Mouse (Mus musculus): ENCODE measurements around the gene Frem3. TPM values are rescaled to one million over a fixed set of nuclear protein-coding genes. Genes with fewer than 3 reads are reported as not detected.
"Not testable (repeated sequence)": the region's sequence is repeated elsewhere in the genome, so short reads cannot be mapped to it uniquely, and the experiment has no call there.

The Frem3 gene
- polyA plus RNA-seq, 1 experiment from 2014 or later: 0.17 TPM

DNA sequence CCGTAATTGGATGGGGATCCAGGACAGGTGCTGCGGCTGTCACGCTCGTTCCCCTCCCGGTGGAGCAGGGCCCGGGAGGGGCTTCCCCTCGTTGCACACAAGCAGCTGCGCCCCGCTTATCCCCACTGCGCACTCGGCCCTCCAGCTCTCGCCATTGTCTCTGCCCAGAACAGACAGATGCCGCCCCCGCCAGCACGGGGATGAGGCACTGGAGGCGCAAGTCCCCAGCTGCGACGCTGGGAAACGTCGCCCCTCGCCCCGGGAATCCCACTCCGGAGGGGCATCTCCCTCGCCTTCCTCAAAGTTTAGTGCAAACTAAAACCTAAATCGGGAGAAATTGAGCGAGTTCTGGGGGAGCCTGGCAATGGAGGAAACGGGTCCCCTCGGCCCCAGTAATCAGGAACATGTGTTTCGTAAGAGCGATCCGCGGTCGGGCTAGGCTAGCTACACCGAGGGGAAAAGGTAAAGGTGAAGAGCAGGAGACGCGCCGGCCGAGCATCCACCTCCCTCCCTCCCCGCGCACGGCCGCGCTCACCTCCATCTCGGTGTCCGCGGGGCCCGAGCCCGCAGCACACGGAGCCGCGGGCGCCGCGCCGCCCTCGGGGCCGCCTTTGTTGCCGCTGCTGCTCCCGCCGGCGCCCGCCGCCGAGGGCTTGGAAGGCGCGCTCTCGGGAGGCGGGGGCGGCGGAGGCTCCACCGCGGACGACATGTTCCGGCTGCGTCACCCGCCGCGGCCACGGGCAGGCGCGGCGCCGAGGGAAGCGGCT lies 127.7 kb downstream of the Frem3 start:
- DNase-seq (ENCODE audit: low spot score) (peak; percentile 61), ATAC-seq (replicated peaks; ENCODE audit: low FRiP score, low read depth) (peak; percentile 50)
- peak overlapping the region; percentile 92 for H3K9ac ChIP-seq (ENCODE audit: low read depth, low read length)
- under 1% methylated on average over 82 of the region's 84 CpGs for WGBS
- TF ChIP-seq CTCF (IDR thresholded peaks at IDR 0.05; ENCODE audit: low read depth): no peak
- H3K27me3 ChIP-seq (ENCODE audit: insufficient read depth, low read length): no peaks in the 10 kb centered on the region
- H3K36me3 ChIP-seq (ENCODE audit: insufficient read depth, low read length): no peaks in the 10 kb centered on the region
- peak overlapping the region; percentile 99 for H3K27ac ChIP-seq
- H3K4me2 ChIP-seq (ENCODE audit: low read length): peak overlapping the region; percentile 78
- peak overlapping the region; percentile 91 for H3K4me3 ChIP-seq (replicated peaks; ENCODE audit: low read depth, low read length)
- H3K4me1 ChIP-seq (replicated peaks; ENCODE audit: insufficient read depth, low read length): peaks cover 6% of the 10 kb centered on the region; the same call in 1 of the 2 replicates
- H3K9me3 ChIP-seq (replicated peaks; ENCODE audit: low read length): no peaks in the 10 kb centered on the region

DNA sequence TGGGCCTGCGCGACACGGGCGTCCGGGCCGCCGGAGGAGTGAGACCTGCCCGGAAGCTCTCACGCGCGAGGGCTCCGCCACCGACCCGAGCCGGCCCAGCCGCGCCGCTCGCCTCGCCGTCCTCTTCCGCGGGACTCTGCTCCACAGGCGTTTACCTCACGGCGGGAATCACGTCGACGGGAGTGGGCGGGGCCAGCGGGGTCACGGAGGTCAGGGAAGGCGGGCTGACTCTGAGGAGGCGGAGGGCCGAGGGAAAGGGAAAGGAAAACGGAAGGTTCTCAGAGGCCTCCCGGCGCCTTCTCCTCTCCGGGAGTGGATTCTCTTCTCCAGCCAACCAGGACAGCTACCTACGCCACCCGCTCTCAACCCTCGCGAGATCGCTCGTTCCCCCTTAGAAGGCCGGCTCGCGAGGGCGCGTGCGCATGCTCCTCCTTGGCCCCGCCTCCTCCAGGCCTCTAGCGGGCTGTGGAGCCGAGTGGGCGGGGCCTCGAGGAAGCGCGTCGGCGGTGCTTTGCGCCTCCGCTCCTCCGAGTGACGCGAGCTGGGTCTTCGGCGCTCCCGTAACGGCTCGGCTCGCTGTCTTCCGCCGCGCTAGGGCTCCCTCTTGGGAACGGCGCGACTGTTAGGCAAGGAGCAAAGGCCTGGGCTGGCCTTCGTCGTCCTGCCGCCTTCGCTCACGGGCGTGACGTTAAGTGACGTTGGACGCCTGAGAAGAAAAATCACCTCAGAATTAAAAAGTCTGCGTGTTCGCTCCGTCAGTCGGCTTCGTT lies 128.5 kb downstream of the Frem3 start, which contains the start of gene Smarca5:
Gene Smarca5, minus strand, starts transcription at position 343 of the 770 bp plus-strand sequence.
- not testable (repeated sequence) for H3K9me3 ChIP-seq (replicated peaks; ENCODE audit: low read length); H3K36me3 ChIP-seq (ENCODE audit: insufficient read depth, low read length); H3K4me1 ChIP-seq (replicated peaks; ENCODE audit: insufficient read depth, low read length); H3K27me3 ChIP-seq (ENCODE audit: insufficient read depth, low read length)
- DNase-seq (ENCODE audit: low spot score) (peak; percentile 94), ATAC-seq (replicated peaks; ENCODE audit: low FRiP score, low read depth) (peak; percentile 98)
- H3K4me3 ChIP-seq (replicated peaks; ENCODE audit: low read depth, low read length): peak within 1 kb of the TSS; percentile 91
- 2% methylated on average over 73 of the region's 91 CpGs for WGBS
- TF ChIP-seq CTCF (IDR thresholded peaks at IDR 0.05; ENCODE audit: low read depth): peak; percentile 19; the same call in 1 of the 2 replicates
- peak within 1 kb of the TSS; percentile 92 for H3K9ac ChIP-seq (ENCODE audit: low read depth, low read length)
- peak within 1 kb of the TSS; percentile 78 for H3K4me2 ChIP-seq (ENCODE audit: low read length)
- peak within 1 kb of the TSS; percentile 99 for H3K27ac ChIP-seq

DNA sequence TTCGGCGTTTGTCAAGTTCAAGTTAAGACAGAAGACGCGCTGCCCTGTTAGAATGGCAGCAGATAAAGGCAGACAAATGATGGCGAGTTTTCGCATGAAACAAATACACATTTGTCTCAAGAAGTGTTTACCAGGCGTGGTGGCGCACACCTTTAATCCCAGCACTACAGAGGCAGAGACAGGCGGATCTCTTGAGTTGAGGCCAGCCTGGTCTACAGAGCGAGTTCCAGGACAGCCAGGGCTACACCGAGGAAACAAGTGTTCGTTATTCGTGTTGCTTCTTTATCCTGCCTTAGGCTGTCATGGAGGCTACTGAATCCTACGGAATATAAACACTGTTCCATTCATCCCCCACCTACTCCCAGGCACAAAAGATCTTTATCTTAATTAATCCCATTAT lies 129.1 kb downstream of the Frem3 start:
- H3K4me1 ChIP-seq (replicated peaks; ENCODE audit: insufficient read depth, low read length): peaks cover 6% of the 10 kb centered on the region; the same call in 1 of the 2 replicates
- TF ChIP-seq CTCF (IDR thresholded peaks at IDR 0.05; ENCODE audit: low read depth): no peak
- no peaks in the 10 kb centered on the region for H3K27me3 ChIP-seq (ENCODE audit: insufficient read depth, low read length)
- H3K9ac ChIP-seq (ENCODE audit: low read depth, low read length): peak overlapping the region; percentile 55
- peak overlapping the region; percentile 40 for H3K4me3 ChIP-seq (replicated peaks; ENCODE audit: low read depth, low read length)
- no peaks in the 10 kb centered on the region for H3K9me3 ChIP-seq (replicated peaks; ENCODE audit: low read length)
- no peaks in the 10 kb centered on the region for H3K36me3 ChIP-seq (ENCODE audit: insufficient read depth, low read length)
- peak overlapping the region; percentile 87 for H3K27ac ChIP-seq
- peak; percentile 19; the same call in 1 of the 2 replicates for ATAC-seq (replicated peaks; ENCODE audit: low FRiP score, low read depth)
- 15% methylated on average over 14 of the region's 14 CpGs for WGBS
- H3K4me2 ChIP-seq (ENCODE audit: low read length): peak overlapping the region; percentile 60
- peak; percentile 3 for DNase-seq (ENCODE audit: low spot score)

Other genes with a start within 250 kb of the Frem3 start
- 1.1 and 1.2 TPM in 2 replicates for gene Gypa, start 117.3 kb upstream of the Frem3 start, polyA plus RNA-seq (2015; fragmentation: Nextera tagmentation; extraction: Ambion mirVana)
- gene Smarca5, start 128.4 kb downstream of the Frem3 start, polyA plus RNA-seq (2015; fragmentation: Nextera tagmentation; extraction: Ambion mirVana): 54.8 and 59.3 TPM in 2 replicates

All from kidney, postnatal 0 days (tissue).